Mouse (Mus musculus) fat pad, adult 2 months (tissue): ENCODE results near the gene Tbl2.

Source experiments
- DNase-seq: peaks from one replicate; pipeline ENCODE4 v3.0.0-alpha.2; 2011; ENCODE audit warnings: low read depth, low spot score; ENCODE audit errors: extremely low read depth

Gene Tbl2

DNA sequence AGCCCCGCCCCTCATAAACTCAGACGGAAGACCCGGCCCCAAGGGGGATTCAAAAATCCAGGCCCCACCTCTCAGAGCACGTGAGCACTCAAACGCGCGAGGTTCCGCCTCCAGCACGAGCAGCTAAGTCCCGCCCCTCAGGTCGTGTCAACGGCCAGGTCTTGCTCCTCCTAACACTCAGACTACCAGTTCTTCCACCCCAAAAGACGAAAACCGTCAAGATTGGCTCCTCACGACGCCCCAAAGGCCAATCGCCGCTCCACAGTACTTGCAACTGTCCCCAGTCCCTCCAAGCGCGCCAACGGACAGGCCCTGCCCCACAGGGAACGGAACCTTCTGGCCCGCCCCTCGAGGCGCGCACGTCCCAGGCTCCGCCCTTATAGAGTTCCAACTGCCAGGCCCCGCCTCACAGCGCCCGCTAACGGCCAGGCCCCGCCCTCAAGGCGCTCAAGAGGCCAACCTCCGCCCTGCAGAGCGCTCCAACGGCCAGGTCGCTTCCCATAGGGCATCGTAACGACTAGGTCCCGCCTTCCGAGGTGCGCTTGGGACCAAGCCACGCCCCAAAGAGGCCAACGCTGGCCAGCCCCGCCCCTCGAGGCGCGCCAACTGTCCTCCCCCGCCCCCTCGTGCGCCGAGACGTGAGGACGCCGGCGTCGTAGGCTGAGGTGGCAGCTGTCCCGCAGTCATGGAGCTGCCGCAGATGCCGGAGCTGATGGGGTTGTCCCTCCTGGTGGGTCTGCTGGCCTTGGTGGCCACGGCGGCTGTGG lies at the start of gene Tbl2:
Gene Tbl2 (plus strand): TSS at position 605 of the 767 bp plus-strand sequence.
- DNase-seq: peak; percentile 91

DNA sequence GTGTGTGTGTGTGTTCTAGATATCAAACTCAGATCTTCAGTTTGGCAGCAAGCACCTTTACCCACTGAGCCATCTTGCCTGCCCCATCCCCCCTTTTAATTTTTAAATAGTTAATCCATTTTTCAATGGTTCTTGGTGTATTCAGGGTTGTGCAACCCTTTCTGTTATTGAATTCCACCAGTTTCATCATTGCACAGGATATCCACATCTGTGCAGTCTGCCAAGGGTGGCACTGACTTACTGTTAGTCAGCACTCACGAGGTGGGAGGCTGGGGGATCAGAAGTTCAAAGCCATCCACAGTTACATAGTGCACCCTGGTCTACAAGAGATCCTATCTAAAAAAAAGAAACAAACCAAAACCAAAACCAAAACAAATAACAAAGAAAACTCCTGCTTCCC lies 48.5 kb upstream of the Tbl2 start:
- no peak for DNase-seq

DNA sequence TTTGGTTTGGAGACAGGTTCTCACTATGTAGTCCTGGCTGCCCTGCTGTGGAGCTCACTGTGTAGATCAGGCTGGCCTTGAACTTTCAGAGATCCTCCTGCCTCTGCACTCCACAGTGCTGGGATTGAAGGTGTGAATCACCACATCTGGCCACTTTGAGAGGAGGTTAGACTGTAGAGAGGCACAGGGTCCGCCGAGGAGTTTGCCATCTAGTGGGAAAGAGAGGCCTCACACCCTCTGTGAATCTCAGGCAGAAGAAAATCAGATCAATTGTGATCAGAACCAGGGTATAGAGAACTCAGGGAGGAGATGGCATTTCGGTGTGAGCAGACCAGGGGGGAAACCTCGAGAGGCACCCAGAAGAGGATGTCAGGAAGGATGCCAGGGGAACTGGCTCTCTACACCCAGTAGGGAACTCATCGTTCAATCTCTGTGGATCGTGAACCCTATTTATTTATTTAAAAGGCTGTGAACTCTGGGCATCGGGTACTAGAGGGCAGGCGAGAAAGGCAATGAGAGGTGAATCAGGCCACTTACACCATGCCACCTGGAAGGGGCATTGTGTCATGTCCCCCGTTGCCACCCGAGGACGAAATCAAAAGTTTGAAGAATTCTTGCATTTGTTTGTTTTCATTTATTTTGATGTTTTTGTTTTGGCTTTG lies 45.3 kb upstream of the Tbl2 start:
- no peak for DNase-seq

DNA sequence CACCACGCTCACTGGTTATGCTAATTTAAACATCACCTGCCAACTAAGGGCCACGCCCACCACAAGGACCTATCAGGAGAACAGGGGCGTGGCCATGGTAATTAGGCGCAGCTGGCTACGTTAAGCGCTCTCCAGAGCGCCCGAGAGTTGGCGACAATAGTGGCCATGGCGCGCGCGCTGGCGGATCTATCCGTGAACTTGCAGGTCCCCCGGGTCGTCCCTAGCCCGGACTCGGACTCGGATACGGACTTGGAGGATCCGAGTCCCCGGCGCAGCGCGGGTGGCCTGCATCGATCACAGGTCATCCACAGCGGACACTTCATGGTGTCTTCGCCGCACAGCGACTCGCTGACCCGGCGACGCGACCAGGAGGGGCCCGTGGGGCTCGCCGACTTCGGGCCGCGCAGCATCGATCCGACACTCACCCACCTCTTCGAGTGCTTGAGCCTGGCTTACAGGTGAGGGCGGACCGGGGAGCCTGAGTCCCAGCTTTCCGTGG lies 42.6 kb upstream of the Tbl2 start:
- peak; percentile 58 for DNase-seq

DNA sequence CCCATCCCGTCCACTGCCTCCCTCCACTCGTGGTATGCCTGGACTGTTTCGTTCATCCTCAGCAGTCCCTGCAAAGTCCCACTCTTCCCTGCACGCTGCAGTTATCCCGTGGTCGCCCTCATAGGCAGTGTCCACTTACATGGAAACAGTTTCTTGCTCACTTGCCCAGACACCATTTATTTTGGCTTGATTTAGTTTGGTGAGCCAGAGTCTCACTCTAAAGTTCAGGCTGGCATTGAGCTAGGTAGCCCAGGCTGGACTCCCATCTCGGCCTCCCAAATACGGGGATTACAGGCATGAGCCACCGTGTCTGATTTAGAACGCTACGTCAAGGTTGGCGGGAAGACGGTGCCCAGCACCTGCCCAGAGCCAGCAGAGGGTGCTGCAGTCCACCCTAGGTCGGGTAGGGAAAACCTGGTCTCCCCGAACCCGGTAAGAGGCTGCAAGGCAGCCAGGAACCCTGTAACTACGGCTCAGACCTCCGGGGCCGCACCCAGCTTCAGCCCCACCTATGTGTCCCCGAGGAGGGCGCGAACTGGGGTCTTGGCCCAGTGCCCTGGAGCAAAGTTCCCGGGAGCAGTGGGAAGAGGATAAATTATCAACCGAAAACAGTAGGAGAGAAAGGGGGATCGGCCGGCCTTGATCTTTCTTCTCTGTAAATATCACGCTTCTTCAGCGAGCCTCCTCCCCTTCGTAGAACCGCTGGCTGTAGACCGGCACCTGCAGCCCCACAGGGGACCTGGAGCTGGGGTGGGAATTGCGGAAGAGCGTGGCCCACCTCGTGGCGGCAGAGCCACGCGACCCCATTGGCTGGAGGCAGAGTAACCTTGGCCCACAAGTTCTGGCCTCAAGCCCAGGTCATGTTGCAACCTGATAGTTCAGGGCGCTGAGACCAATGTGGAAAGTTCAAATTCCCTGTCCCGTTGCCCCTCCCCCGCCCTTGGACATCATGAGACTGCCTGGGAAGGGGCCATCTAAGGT lies 41.6 kb upstream of the Tbl2 start:
- DNase-seq: no peak

DNA sequence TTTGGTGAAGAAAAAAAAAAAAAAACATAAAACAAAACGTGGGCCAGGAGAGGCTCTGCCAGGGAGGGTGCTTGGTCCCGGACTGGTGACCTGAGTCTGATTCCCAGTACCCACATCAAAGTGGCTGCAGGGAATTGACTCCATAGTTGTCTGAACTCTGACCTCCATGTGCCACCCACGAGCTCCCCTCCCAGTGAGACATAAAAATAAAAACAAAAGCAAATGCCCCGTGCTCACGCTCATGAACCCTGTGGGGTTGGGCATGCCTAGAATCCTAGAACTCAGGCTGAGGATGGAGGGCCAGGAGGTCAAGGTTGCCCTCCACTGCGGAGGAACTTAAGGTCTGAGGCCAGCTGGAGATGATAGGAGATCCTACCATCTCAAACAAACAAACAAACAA lies 40.4 kb upstream of the Tbl2 start:
- no peak for DNase-seq

DNA sequence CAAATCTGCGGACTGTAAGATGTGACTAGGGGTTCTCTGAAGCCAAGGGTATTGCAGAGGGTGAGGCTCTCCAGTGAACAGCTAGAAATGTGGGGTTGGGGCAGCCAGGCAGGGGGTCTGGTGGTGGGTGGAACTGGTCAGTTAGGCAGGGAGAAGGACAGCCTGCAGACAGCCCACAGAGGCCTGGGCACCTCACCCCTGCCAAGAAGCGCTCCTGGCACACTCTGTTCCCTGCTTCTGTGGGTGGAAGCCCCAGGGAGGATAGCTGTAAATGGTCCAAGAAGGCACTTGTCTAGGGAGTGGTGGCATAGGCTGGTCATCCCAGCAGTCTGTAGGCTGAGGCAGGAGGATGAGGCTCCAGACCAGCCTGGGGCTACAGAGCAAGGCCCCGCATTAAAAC lies 40.0 kb upstream of the Tbl2 start:
- DNase-seq: no peak

DNA sequence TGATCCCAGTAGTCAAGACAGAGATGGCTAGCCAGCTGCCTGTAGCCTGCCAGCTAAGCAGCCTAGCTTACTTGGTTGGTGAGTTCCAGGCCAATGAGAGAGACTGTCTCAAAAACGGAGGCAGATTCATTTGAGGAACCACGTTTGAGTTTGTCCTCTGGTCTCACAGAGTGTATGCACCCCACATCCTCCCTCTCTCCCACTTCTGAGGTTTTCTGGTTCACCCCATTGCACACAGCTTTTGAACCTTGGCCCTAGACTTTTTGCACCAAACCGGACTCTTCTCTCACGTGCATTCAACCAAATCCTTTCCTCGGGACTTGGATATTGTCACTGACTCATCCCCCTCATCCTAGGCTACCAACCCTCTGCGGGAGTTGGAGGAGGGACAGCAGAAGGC lies 39.5 kb upstream of the Tbl2 start:
- no peak for DNase-seq

DNA sequence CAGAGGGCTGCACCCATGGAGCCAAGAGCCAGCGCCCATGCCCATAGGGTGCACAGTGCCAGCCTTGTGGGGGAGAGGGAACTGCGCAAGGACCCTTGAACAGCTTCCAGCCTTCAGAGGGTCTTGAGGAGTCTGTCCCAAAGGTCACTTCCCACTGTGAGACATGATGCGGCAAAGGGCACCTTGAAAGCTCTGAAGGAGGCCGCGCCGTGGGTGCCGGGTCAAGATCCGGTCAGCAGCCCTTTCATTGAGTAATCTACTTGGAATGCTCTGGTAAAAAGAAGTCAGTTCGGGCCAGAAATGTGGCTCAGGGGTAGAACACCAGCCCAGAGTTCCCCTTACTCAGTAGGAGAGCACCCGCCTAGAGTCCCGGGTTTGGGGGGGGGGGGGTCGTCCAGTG lies 35.7 kb upstream of the Tbl2 start:
- DNase-seq: no peak

DNA sequence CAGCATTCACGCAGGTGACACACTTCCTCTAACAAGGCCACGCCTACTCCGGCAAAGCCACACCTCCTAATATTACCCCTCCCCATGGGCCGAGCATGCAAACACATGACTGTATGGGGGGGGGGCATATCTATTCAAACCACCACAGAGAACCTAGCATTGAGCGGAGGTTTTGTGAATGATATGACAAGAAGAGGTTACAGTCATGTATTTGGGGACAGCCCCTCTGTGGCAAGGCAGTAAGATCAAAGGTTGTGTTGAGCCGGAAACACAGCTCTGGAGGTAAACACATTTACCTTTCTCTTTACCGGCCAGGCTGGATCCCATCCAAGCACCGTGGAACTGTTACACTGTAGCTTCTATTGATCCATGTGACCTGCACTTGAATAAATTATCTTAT lies 34.2 kb upstream of the Tbl2 start:
- DNase-seq: no peak

DNA sequence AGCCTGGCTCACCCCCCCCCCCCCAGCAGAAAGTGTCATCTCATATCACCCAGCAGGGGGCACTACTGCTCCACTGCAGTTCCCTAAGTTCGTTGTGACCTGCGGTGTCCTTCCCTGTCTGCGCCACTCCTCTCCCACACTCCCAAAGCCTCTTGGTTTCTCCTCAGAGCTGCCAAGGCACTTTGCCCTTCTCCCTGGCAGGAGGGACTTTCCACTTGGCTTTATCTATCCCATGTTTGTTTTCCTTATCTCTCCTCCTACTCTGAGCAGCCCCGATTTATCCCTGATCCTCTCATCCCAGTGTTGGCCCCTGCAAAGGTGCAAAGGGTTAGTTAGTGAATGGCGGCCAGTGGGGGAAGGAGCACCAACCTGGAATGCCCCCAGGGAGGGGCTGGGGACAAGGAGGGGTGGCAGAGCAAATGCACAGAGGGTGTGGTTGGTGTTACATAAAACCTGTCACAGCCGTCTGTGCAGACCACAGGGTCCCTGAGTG lies 30.8 kb upstream of the Tbl2 start:
- DNase-seq: no peak

DNA sequence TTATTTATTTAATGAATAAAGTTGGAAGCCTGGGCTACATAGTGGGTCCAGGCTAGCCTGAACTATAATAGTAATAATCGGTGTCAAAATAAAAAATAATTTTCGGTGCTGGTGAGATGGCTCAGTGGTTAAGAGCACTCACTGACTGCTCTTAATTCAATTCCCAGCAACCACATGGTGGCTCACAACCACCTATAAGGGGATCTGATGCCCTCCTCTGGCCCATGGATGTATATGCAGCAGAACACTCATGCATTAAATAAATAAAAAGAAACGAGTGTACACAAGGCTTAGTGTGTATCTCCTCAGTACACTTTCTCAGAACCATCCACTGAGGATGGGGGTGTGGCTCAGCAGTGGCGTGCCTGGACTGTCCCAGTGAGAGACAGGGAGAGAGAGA lies 28.7 kb upstream of the Tbl2 start:
- DNase-seq: no peak

DNA sequence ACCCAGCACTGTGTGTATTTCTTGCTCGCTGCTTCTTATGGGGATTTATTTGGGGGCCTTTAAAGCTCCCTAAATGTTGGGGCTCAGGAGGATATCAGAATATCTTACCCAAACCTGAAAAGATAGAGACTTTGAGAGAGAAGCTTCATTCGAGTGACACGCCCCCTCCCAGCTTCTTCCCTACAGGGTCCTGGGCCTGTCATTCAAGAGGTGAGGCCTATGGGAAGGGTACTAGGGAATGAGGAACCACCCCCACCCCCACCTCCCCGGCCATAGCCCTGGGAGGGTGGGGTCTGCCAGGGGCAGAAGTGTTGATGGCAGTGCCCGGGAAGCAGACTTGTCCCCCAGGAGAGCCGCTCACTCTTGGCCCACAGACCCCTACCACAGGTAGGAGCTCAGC lies 23.3 kb upstream of the Tbl2 start:
- DNase-seq: no peak

DNA sequence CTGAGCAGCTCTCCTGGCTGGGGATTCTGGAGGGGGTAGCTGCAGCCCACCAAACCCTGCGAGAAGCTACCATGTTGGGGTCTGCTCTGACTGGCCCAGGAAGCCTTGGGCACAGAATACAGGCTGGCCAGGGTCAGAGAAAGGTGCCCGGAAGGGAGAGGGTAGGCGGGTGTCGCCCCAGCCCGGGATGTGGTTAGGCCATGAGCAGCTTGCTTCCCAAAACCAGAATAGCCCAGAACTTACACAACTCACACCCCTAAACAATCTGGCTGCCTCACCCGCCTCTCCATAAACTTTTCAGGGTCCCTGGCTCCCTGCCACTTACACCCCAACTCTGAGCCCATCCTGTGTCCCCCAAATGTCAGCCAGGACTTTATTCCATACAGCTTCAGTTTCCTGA lies 21.8 kb upstream of the Tbl2 start:
- DNase-seq: no peak

DNA sequence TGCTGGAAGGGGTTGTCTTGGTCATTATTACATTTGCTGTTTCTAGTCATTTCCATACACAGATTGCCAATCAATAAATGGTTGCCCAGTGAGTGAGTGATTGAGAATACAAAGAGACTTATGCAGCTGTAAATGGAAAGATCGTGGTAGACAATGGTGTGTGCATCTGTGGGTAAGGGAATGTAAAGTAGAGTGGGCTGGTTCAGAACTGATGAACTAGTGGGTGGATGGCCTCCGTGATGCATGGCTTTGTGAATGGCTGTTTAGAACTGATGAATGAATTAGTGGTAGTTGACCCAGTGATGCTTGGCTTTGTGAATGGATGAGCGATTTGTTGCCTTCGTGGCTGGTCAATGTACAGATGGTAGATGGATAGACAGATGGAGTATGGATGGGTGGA lies 19.7 kb upstream of the Tbl2 start:
- no peak for DNase-seq

DNA sequence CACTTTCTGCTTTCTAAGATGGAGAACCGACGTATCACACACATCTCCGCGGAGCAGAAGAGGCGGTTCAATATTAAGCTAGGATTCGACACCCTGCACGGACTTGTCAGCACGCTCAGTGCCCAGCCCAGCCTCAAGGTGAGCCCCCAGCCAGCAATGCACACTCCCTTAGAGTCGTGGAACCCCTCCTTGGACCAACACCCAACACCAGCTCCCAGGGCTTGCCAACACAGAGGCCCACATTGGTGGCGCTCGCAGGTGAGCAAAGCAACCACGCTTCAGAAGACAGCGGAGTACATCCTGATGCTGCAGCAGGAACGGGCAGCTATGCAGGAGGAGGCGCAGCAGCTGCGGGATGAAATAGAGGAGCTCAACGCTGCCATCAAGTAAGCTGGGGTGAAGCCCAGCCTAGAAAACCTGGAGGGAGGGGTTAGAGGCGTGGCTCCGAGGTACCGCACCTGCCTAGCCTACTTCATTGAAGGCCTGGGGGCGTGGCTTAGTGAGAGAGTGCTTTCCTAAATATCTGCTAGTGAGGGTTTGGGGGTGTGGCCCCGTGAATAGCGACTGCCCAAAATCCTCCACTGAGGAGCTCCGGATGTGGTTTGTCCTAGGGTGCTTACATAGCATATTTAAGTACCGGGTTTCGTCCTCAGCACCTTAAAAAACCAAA lies 15.6 kb upstream of the Tbl2 start:
- DNase-seq: peak; percentile 25

DNA sequence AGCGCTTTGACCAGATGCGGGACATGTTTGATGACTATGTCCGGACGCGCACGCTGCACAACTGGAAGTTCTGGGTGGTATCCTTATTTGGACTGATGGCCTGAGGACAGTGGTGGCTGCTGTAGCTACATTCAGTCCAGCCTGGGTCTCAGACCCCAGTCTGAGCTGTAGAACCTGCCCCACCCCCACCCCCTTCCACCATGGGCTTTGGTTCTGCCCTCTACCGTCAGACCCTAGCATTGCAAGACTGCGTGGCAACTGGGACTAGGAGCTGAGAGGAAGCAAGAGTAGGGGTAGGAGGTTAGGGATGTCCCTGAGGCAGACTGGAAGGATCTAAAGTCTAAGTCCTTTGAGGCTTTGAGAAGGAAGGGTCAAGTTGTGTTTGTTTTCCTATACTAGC lies 14.9 kb upstream of the Tbl2 start:
- no peak for DNase-seq

DNA sequence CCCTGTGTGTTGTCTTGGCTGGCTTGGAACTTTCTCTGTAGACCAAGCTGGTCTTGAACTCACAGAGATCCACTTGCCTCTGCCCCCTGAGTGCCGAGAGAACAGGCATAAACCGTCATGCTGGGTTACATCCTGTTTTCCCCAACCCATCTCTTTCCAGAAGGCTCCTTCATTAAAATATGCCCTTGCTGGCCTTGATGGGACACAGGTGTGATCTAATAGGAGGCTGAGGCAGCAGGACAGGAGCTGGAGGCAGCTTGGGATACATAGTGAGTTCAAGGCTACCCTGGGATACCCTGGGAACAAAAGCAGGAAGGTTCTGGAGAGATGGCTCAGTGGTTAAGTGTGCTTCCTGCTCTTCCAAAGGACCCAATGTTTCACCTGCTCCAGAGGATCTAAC lies 9.6 kb upstream of the Tbl2 start:
- DNase-seq: no peak

DNA sequence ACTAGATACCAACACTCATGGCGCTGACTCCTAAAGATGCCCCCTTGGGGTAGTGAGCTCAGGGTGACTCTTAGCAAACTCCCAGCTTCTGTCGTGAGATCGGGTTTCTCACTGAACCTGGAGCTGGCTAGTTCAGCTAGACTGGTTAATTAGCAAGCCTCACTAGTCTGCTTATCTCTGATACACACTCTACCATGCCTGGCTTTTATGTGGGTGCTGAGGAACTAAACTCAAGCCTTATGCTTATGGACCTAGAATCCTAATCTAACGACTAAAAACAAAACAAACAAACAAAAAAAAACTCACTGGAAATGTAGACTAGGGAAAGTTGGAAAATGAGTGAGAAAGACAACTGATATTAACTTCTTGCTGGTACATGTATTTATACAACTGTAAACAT lies 5.0 kb upstream of the Tbl2 start:
- DNase-seq: no peak

DNA sequence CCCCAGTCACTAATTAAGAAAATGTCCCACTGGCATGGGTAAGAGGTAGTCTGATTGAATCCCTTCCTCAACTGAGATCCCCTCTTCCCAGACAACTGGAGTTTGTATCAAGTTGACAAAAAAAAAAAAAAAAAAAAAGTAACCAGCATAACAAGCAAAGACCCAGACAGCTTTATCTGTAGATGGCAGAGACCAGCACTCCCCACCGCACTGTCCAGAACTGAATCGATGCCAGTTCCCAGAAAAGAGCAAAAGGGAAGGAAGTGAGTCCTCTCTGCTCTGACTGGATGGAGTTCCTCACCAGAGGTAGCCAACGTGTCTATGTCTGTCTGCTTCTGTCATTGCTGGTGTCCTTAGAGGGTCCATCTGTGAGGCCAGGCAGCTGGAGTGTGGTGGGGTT lies 3.9 kb upstream of the Tbl2 start:
- no peak for DNase-seq

DNA sequence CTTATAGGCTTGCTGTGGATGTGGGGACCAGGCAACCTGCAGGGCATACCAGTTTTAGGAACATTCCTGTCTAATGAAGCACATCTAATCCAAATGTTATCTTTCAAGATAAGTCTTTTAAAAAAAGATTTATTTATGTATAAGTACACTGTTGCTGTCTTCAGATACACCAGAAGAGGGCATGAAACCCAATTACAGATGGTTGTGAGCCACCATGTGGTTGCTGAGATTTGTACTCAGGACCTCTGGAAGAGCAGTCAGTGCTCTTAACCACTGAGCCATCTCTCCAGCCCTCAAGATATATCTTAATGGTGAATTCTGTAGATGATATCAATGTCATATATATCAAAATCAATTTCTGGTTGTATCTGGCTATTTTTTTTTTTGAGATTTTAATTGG lies 3.5 kb upstream of the Tbl2 start:
- DNase-seq: no peak
